Mouse (Mus musculus) ovary, adult 2 months (tissue): Measurements from ENCODE around the gene Trim25. TPM values are rescaled to one million over a fixed set of nuclear protein-coding genes. Genes with fewer than 3 reads are reported as not detected.

ENCODE experiments used
- polyA plus RNA-seq: library from polyadenylated mRNA; depleted of rRNA; stranded (reverse); fragments of >200 nt; gene quantifications from 2 replicates; pipeline ENCODE4 v1.2.3, GENCODE M21; 2012; rRNA removed

Trim25 gene
- polyA plus RNA-seq: 62.9 and 66.4 TPM in 2 replicates

DNA sequence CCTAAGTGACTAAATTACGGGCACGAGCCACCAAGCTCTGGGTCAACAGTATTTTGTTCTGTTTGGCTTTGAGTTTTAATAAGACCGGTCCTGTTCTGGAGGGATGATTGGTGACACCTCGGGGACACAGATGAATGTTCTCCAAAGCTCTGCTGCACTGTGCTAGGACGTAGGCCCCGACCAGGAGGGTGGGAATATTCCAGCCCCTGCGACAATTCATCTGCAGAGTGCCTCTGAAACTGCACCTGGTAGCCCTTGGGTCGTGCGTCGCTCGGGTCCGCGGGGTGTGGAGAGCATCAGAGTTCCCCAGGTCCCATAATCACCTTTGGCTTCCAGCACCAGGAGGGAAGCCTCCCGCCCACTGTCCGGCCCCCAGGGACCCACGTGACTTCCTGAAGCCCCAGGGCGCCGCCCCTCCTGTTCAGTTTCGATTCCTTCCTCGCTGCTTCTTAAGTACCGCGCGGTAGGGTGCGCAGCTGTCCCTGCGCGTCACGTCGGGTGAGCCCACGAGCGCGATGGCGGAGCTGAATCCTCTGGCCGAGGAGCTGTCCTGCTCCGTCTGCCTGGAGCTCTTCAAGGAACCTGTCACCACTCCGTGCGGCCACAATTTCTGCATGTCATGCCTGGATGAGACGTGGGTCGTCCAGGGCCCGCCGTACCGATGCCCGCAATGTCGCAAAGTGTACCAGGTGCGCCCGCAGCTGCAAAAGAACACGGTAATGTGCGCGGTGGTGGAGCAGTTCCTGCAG lies at the start of gene Trim25:
Gene Trim25 (plus strand): TSS at position 403 of the 749 bp plus-strand sequence.

DNA sequence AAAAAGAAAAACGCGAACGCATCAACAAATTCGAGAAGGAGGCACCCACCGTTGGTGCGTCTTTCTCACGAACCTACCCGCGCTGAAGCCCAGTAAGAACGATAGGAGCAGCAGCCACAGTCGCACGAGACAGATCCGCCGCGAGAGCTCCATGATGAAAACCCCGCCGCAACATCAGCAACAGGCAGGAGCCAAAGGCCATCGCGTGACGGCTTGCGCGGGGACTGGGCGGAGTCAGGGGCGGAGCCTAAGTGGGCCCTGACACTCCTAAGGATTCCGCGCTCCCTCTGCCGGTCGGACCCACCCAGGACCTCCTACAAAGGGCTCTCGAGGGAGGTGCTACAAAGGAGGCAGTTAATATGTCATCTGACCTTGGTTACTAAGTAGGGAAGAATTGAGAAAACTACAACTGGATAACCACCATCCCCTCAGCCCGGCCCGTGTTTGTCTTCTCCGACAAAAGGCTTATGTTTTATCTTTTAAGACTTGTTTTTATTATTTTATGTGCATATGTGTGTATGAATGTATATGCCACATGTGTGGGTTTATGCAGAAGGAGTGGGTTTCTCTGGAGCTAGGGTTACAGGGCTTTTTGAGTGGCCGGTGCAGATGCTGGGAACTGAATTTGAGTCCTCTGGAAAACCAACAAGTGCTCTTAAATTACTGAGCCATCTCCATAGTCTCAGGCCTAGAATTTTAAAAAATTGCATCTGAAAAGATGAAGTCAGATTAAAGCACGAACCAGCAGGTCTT lies 43.8 kb upstream of the Trim25 start, which contains the start of gene Scpep1:
Gene Scpep1 (minus strand): TSS at position 249 of the 753 bp plus-strand sequence.

DNA sequence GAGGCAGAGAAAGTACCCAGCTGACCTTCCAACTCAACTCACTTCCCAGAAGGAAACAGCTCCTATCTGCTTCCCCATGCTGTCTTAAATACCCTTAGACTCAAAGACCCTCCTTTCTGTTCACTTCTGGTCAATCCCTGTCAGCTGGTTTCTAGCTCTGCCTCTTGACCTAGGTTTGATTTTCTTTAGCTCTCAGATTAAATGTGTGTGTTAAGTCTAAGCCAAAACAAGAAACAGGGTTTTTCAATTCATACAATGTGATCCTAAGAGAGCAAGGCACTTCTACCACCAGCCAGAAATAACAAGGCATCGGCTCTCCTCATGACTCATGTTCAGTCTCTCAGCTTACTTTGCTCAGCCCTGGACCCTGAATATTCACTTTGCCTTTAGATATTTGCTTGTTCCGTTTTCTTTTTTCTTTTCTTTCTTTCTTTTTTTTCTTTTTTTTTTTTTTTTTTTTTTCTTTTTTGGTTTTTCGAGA lies 32.3 kb upstream of the Trim25 start, which contains the start of gene Elobl:
Gene Elobl (minus strand): TSS at position 51 of the 481 bp plus-strand sequence.

DNA sequence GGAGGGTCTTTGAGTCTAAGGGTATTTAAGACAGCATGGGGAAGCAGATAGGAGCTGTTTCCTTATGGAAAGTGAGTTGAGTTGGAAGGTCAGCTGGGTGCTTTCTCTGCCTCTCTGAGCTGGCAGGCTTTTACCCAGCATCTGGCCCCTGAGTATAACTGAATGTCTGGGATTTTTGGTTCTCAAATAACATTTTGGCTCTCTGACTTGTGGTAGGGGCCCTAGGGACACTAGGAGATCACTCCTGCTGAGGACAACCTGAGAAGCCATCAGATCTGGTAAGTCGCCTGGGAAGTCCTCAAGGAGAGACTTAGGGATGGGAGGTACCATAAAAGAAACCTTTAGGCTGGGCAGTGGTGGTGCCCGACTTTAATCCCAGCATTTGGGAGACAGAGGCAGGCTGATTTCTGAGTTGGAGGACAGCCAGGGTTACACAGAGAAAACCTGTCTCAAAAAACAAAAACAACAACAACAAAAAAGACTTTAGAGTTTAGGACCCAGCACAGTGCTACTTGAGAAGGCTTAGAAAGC lies 28.9 kb upstream of the Trim25 start, which contains the start of gene Coil:
Gene Coil (plus strand): TSS at position 51 of the 531 bp plus-strand sequence.

DNA sequence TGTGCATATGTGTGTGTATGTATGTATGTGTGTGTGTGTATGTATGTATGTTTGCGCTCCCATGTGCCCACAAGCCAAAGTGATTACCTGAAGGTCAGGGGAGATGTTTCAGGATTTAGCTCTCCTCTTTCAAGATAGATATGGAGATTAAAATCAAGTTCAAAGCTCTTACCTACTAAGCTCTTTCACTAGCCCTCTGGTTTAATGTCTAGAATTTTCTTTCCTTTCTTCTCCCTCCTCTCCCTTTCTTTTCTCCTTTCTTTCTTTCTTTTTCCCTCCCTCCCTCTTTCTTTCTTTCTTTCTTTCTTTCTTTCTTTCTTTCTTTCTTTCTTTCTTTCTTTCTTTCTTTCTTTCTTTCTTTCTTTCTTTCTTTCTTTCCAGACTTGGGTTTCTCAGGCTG lies 67.6 kb downstream of the Trim25 start, which contains the start of gene Dgke:
Gene Dgke (minus strand): TSS at position 101 of the 400 bp plus-strand sequence.

Other genes starting within 250 kb of the Trim25 start
- gene Akap1, start 134.8 kb upstream of the Trim25 start, polyA plus RNA-seq: 53.0 and 83.9 TPM in 2 replicates
- 42.8 and 58.2 TPM in 2 replicates for gene Scpep1, start 43.9 kb upstream of the Trim25 start, polyA plus RNA-seq
- gene Elobl, start 32.4 kb upstream of the Trim25 start, polyA plus RNA-seq: 21.5 and 29.8 TPM in 2 replicates
- gene Coil, start 29.1 kb upstream of the Trim25 start, polyA plus RNA-seq: 6.3 and 7.3 TPM in 2 replicates
- 8.7 and 10.8 TPM in 2 replicates for gene Dgke, start 67.5 kb downstream of the Trim25 start, polyA plus RNA-seq
- gene Gm525, start 74.5 kb downstream of the Trim25 start, polyA plus RNA-seq: 2.1 and 3.3 TPM in 2 replicates